Mouse (Mus musculus): Measurements from ENCODE around the gene Mmp15.

Gene Mmp15

GRCm38 (mm10) chr8:95352151-95352870, at the start of gene Mmp15:
Gene Mmp15, plus strand, starts transcription at chr8:95352268.
- peak; percentile 76 for DNase-seq (ENCODE audit: low spot score)

- DNase-seq (ENCODE audit: low spot score), result peak; percentile 68
Measured at GRCm38 (mm10) chr8:95302410-95302809, 49.7 kb upstream of the Mmp15 start.

DNA sequence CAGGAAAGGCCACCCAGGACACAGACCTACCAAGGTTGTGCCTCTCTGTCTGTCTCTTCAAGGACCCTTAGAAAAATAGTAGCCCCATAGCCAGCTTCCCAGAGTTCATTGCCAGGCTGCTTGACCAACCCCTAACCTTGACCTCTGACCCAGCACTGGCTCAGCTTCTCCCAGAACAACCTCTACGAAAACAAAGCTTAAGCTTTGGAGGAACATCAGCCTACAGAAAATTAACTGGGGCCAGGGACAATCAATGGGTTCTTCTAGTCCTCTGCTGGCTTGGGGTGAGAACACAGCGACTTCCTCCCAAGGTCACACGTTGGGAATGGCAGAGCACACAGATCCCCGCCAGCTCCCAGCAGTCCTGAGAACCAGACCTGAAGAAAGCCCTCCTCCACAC, 46.5 kb upstream of the Mmp15 start:
- DNase-seq (ENCODE audit: low spot score), result no peak

DNA sequence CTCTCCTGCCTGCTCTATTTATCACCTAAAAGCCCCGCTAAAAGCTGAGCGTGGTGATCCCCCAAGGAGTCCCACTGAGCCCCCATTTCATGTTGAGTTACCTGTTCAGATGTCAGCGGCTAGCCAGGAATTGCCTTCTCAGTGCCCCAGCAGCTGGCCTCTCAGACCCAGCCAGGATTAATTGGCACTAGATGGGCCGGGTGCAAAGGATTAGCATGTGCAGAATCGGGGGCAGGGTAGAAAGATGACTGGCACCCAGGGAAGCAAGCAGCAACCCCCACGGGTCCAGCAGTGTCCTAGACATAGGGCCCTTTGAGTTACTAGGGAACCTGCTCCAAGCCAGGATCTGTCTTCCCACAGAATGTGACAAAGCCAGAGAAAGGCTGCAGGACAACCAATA, 45.6 kb upstream of the Mmp15 start, which contains the start of gene Cngb1:
Cngb1 (minus strand) TSS at position 155 of the 400 bp plus-strand sequence.
- DNase-seq (ENCODE audit: low spot score), result no peak

GRCm38 (mm10) chr8:95310342-95310970, 41.6 kb upstream of the Mmp15 start, which contains the start of gene Tepp:
Gene Tepp, plus strand, starts transcription at chr8:95310566.
- DNase-seq (ENCODE audit: low spot score), result no peak

- DNase-seq (ENCODE audit: low spot score), result peak; percentile 73
Measured at GRCm38 (mm10) chr8:95312836-95313235, 39.2 kb upstream of the Mmp15 start.

- no peak for DNase-seq (ENCODE audit: low spot score)
Measured at GRCm38 (mm10) chr8:95313857-95314256, 38.2 kb upstream of the Mmp15 start.

GRCm38 (mm10) chr8:95314707-95315106, 37.4 kb upstream of the Mmp15 start:
- DNase-seq (ENCODE audit: low spot score), result no peak

GRCm38 (mm10) chr8:95315350-95315749, 36.7 kb upstream of the Mmp15 start:
- DNase-seq (ENCODE audit: low spot score), result no peak

- DNase-seq (ENCODE audit: low spot score), result peak; percentile 79
Measured at GRCm38 (mm10) chr8:95320224-95321139, 31.6 kb upstream of the Mmp15 start.

DNA sequence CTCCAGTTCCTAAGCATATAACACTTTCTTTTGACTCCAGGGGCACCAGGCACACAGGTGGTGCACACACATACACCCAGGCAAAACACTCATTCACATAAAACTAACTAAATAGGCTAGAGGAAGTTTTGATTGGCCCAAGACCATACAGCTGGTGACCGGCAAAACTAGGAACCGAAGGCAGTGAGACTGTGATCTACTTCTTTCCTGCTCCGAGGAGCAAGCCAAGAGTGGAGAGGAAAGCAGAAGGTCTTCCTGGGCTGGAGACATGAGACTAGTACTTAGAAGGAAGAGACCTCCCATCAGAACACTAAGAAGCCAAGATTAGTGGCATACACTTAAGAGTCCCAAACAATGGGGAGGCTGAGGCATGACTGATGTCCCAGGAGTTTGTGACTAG, 28.9 kb upstream of the Mmp15 start:
- DNase-seq (ENCODE audit: low spot score), result no peak

DNA sequence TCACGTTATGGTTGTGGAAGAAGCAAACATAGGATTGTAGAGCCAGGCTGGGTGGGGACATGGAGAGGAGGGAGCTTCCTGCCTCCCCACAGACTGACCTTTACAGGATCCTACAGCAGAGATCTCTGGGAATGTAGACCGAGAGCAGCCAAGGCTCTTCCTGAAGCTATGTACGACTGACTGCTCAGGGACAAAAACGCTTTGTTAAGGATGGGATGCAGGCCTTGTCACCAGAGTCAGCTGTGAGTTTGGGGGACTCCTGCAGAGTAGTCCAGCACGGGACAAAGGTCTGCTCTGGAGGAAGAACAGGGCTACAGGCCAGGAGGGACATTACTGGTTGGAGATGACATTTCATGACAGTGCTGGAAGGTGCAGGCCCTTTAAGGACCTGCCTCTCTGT, 27.4 kb upstream of the Mmp15 start:
- no peak for DNase-seq (ENCODE audit: low spot score)

DNA sequence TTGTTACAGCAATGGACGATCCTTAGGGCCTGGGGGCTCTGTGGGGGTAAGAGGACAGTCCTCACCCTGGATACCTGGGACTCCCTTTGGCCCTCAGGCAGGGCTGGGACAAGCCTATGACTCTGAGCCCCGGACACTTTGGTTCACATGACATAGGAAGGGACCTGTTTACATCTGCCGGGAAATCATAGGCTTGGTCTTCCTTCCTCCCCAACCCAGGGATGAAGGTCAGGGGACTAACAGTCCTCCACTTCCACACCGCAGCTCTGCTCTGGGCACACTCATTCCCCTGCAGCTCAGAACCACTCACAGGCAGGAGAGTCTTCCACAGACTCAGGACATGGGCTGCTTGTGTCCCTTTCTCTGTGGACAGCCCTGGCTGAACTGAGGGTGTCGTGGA, 25.2 kb upstream of the Mmp15 start:
- no peak for DNase-seq (ENCODE audit: low spot score)

DNA sequence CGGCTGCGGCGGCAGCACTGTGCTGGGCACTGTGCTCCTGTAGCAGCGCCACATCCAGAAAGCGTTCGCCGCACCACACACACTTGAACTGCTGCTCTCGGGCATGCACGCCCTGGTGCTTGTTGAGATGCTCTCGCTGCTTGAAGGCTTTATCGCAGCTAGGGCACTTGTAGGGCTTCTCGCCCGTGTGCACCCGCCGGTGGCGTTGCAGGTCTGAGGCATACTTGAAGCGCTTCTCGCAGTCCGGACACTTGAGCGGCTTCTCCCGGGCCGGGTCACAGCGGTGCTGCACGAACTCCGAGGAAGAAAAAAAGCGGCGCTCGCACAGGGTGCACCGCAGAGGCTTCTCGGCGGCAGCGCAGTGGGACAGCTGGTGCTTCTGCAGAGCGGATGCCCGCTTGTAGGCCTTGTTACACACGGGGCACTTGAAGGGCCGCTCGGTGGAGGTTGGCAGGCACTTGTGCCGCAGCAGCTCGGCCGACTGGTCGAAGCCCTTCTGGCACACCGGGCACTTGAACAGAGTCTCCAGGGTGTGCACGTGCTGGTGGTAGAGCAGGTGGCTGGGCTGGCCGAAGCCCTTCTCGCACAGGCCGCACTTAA, 24.1 kb upstream of the Mmp15 start:
- DNase-seq (ENCODE audit: low spot score), result no peak

DNA sequence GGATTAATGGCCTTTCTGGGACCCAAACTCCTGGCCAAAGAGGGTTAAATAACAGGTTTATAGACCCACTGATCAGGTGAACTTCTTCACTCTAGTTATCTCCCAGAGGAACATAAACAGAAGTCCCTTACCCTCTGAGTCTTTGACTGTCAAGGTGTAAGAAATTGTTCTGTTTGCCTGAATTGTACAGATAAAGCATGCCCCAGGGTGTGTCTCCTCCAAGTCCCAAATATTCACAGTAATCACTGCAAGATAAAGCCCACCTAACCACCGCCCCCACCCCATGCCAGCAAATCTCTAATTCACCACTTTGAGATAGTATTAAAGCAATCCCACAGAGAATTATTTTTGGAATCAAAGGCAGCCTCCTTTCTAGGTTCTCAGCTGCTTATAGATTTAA, 21.7 kb upstream of the Mmp15 start:
- DNase-seq (ENCODE audit: low spot score), result no peak

DNA sequence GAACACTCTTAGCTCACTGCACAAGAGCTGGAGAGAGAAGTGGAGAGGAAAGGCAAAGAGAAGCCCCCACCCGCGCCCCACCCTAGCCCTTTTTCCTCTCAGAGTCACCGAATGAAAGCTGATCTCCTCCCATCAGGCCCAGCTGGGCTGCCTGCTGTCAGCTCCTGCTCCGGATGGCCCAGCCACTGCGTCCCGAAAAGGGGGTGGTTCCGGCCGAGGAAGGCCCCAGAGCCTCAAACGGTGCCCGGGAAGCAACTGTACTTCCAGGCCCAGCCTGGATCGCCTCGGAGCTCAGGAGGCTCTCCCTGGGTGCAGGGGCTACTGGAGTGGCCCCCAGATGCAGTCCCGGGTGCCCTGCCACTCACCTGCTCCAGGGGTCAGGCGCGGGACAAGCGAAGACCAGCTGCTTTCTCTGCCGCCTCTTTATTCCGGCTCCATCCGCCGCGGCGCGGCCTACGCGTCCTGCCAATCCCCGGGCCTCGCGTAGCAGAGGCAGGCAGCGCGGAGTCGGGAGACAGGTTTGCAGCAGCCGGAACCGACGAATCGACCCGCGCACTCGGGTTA, 20.8 kb upstream of the Mmp15 start:
- DNase-seq (ENCODE audit: low spot score), result no peak

DNA sequence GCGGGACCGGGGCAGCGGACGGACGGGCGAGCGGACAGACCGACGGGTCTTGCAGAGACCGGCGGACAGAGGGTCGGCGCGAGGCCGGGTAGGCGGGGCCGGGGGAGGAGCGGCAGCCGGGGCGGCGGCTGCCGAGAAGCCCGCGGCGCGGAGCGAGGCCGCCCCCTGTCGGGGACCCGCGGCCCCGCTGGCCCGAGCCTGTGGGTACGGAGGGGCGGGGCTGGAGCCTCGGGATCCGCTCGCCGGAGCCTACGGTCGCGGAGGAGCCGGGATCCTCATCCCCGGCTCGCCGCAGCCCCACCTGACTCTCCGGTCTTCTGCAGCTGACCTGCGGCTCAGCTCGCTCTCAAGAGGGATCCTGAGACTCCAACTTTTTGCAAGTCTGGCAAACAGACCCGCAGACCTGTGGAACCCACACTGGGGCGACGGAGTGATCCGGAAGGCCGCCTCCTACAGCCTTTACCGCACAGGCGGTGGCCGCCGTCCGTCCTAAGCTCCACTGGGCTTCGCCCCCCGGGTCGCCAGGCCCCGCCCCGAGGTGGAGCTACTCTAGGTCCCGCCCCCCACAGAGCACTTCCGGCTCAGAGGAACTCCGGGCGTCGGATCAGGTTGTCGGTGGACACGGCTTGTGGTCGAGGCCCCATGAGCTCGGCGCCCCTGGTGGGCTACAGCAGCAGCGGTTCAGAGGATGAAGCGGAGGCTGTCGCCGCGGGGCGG, 20.2 kb upstream of the Mmp15 start, which contains the start of the genes Zfp319 and Usb1:
Zfp319 (minus strand) TSS at position 231 of the 717 bp plus-strand sequence.
Usb1 (plus strand) TSS at position 565 of the 717 bp plus-strand sequence.
- DNase-seq (ENCODE audit: low spot score), result peak; percentile 98

DNA sequence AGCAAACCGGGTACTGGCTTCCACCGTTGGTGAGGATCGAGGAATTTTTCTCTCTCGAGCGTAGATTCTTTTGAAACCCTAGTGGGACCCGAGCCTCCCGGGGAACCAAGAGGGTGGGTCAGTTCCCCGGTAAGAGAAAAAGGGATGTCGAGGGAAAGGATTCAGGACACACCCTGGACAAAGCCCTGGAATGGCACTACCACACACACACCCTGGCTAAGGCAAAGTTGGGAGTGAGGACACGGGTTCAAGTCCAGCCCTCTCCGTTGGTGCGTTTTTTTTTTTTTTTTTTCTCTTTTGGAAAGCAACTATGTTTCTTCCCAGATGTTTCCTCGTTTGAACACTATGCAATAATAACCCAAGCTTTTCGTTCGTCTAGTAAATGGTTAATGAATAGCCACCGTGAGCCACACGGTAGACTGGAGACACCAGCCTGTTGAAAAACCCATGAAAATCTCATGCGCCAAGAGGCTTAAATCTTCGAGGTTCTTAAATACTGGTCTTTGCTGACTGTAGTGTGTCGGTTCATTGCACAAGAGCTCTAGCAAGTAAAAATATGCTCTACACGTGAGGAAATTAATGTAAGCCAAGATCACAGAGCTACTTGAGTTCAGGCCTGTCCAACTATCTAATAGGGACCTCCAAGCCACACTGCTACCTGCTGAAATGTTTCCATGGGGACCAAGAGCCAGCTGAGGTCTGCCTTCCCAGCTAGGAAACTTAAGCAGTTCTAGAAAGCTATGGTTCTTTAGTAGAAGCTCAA, 19.4 kb upstream of the Mmp15 start:
- no peak for DNase-seq (ENCODE audit: low spot score)

DNA sequence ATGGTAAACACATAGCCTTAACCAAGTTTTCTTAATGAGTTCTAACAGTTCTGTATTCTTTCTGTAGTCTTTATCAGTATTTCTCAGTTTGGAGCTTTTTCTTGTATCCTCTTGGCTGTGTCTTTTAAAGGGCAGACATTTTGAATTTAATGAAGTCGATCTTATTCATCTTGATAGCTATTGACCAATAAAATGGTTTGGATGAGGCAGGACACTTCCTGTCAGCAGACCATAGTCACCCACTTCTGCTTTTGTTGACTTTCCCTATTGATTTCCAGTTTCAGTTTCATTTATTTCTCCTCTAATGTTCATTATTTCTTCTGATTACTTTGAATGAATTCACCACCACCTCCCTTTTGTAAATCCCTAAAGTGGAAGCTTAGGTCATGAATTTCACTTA, 16.4 kb upstream of the Mmp15 start:
- no peak for DNase-seq (ENCODE audit: low spot score)

DNA sequence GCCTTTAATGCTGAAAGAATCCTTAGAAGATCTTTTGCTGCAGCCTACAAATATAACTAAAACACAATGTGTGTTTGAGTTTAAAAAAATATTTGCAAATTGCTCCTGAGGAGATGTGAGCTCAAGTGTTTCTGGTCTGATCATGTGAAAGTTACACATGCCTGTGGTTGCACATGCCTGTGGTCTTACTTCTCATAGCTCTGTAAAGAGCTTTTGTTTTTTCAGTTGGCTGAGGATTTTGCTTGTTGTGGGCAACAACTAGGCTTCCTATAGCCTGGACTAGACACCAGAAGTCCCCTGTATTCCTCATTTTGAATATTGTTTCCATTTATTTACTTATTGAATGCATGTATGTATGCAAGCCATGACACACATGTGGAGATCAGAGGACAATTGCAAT, 15.7 kb upstream of the Mmp15 start:
- no peak for DNase-seq (ENCODE audit: low spot score)
